Comparison of ENCODE assay signal across 23 mouse cellular contexts in genomic region chr5:100244811-100245210, GRCm38 (mm10).
"Had no signal": no experiment of that assay in that cellular context is flagged by ENCODE, and none has a peak within 500 bp of the region (broad histone marks: within the 10 kb centered on the region; RNA-seq: fewer than 3 reads in every experiment).

No protein-coding gene starts in this region.

- H3K27ac ChIP-seq: heart, adult 2 months; heart, embryonic 13.5 days; heart, embryonic 15.5 days; hindbrain, embryonic 10.5 days; hindbrain, embryonic 12.5 days; hindbrain, embryonic 14.5 days; intestine, embryonic 15.5 days; left cerebral cortex, adult 2 months; limb, embryonic 13.5 days; limb, embryonic 15.5 days; liver, embryonic 12.5 days; liver, embryonic 14.5 days had no signal

- H3K9me3 ChIP-seq: heart, embryonic 13.5 days; heart, embryonic 15.5 days; hindbrain, embryonic 10.5 days; intestine, embryonic 15.5 days; limb, embryonic 13.5 days; limb, embryonic 15.5 days; liver, embryonic 12.5 days had no signal

- H3K4me2 ChIP-seq: heart, embryonic 11.5 days; heart, embryonic 13.5 days; heart, embryonic 15.5 days; hindbrain, embryonic 12.5 days; hindbrain, embryonic 14.5 days; intestine, embryonic 15.5 days; limb, embryonic 13.5 days; limb, embryonic 15.5 days; liver, embryonic 12.5 days had no signal

- H3K36me3 ChIP-seq: heart, embryonic 13.5 days; heart, embryonic 15.5 days; hindbrain, embryonic 10.5 days; hindbrain, embryonic 12.5 days; intestine, embryonic 15.5 days; limb, embryonic 13.5 days; limb, embryonic 15.5 days; liver, embryonic 12.5 days had no signal

- H3K4me3 ChIP-seq: heart, adult 2 months; heart, embryonic 13.5 days; heart, embryonic 15.5 days; hindbrain, embryonic 10.5 days; hindbrain, embryonic 12.5 days; intestine, embryonic 15.5 days; left cerebral cortex, adult 2 months; limb, embryonic 13.5 days; limb, embryonic 15.5 days; liver, embryonic 12.5 days had no signal

- DNase-seq: gastrocnemius, postnatal 14 days; gastrocnemius, postnatal 36 days; heart, adult 2 months; heart, postnatal 4 days; kidney, adult 18-20 months; kidney, adult 8-10 months; kidney, postnatal 10 days; left cerebral cortex, postnatal 4 days had no signal

- H3K4me1 ChIP-seq: heart, embryonic 15.5 days; hindbrain, embryonic 10.5 days; hindbrain, embryonic 12.5 days; intestine, embryonic 15.5 days; limb, embryonic 13.5 days; limb, embryonic 15.5 days had no signal

- ATAC-seq: hindbrain, embryonic 16.5 days; inflammation-experienced regulatory T-cells, adult 6 months; intestine, embryonic 15.5 days; intestine, postnatal 0 days; liver, embryonic 12.5 days had no signal

- H3K9ac ChIP-seq: heart, embryonic 13.5 days; heart, embryonic 15.5 days; hindbrain, embryonic 12.5 days; hindbrain, embryonic 14.5 days; intestine, embryonic 15.5 days; limb, embryonic 13.5 days; limb, embryonic 15.5 days; liver, embryonic 12.5 days; liver, embryonic 14.5 days had no signal

- H3K27me3 ChIP-seq: heart, embryonic 15.5 days; intestine, embryonic 15.5 days; limb, embryonic 13.5 days; limb, embryonic 15.5 days; liver, embryonic 12.5 days had no signal
